Mouse (Mus musculus) T-helper 1 cell (primary cell): ENCODE data around the gene Wbp2.

Experiments used
- in situ Hi-C: fragments of 300-600 bp; cut with MboI, MseI; formaldehyde crosslinking; loops from one replicate; pipeline ENCODE4 v1.15.1; 2025; ENCODE audit warnings: high pct_unique_total_duplicates

Wbp2 gene

GRCm38 (mm10) chr11:116065345-116065744 lies 21.4 kb downstream of the Wbp2 start:
- in situ Hi-C loops = no loop called here

- in situ Hi-C loops = no loop called here
These were observed 22.5 kb downstream of the Wbp2 start for GRCm38 (mm10) chr11:116064187-116064867.

DNA sequence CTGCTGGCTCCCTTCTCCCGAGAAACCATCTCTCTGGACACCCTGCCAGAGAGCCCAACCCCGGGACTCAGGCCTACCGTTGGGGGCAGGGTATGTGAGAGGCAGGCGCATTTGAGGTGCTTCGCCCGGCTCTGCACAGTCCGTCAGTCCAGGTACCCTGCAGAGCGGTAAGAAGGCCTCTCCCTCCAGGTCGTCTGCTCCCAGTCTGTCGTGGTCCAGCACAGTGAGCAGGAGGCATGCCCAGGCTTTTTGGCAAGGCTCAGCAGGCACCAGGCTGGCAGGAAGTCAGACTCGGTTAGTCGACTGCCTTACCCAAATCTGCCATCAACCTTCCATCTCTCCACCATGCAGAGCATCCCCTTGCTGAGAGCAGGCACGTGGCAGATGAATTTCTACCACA lies 23.2 kb downstream of the Wbp2 start:
- in situ Hi-C loops = no loop called here

GRCm38 (mm10) chr11:116062521-116062920 lies 24.3 kb downstream of the Wbp2 start:
- in situ Hi-C loops = no loop called here

- in situ Hi-C loops = no loop called here
These were observed 25.0 kb downstream of the Wbp2 start for GRCm38 (mm10) chr11:116061641-116062415.

- in situ Hi-C loops = no loop called here
These were observed 26.2 kb downstream of the Wbp2 start for GRCm38 (mm10) chr11:116060596-116060995.

GRCm38 (mm10) chr11:116059691-116060025 lies 27.1 kb downstream of the Wbp2 start:
- in situ Hi-C loops = no loop called here

DNA sequence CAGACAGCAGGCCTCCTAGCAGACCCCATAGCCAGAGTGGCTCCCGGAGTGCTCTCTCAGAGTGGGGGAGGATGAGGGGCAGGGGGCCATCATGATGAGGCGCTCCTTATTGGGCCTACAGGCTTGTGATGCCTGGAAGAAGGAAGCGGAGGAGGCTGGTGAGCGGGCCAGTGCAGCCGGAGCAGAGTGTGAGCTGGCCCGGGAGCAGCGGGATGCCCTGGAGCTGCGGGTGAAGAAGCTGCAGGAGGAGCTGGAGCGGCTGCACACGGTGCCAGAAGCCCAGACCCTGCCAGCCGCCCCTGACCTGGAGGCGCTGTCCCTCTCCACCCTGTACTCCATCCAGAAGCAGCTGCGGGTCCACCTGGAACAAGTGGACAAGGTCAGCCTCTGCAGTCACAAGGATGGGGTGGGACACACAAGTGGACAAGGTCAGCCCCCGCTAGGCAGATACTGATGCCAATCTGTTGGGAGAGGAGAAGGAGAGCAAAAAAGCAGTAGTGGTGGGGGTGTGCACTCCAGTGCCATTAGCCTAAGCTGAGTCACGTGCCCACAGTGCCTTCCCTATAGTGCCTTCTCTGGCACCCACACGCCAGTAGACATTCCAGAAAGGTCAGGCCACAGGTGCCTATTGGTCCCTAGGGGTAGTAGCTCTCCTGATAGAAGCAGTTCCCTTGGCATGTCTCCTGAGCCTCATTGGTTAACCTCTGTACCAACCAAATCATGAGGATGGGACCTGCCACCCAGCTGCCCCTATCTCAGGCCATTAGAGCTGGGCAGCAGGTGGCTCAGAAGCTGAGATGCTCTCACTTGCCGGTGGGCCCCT lies 27.7 kb downstream of the Wbp2 start:
- in situ Hi-C loops = no loop called here

DNA sequence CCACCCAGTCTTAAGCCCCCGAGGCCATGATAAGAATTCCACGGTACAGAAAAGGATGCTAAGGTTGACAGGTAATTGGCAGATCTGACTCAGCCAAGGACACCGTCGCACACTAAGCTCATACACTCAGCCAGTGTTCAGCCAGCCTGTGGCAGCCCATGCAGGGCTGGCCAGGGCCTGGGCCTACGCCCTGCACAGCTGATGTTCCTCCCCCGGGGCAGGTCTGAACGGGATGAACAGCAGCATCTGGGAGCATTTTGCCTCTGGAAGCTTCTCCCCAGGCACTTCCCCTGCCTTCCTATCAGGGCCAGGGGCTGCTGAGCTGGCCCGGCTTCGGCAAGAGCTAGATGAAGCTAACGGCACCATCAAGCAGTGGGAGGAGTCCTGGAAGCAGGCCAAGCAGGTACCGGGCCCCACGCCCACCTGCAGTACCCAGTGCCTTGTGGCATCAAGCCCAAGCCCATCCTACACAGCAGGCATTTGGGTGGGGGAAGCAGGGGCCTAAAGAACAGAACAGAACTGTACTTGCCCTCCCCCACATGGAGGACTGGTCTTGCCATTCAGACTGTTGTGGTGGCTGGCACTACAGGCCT lies 28.7 kb downstream of the Wbp2 start:
- in situ Hi-C loops = no loop called here

GRCm38 (mm10) chr11:116057237-116057881 lies 29.4 kb downstream of the Wbp2 start:
- in situ Hi-C loops = no loop called here

GRCm38 (mm10) chr11:116055873-116056272 lies 30.9 kb downstream of the Wbp2 start:
- in situ Hi-C loops = no loop called here

DNA sequence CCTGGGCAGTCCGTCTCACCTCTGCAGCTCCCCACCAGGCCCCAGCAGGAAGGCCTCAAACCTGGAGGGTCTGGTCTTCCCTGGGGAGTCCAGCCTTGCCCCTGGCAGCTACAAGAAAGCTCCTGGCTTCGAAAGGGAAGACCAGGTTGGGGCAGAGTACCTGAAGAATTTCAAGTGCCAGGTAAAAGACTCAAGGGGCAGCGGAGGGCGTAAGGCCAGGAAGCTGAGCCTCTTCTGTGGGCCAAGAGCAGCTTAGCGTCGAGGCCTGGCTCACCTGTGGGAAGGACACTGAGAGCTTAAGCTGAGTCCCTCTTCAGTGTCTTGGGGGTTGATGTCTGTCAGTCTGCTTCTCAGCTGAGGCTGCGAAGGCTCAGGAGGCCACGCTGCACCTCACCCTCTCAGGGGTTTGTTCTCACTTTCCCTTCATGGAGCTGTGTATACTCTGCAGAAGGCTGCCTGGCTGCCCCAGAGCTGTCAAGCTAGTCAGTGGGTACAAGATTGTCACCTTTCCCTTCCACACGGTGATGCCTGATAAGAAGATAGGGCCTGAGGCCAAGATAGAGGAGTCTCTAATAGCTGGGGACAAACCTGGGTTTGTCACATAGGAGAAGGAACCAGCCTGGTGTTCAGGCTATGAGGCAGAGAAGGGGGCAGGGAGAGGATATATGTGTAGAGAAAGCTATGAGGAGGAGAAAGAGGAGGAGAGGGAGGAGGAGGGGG lies 33.1 kb downstream of the Wbp2 start:
- in situ Hi-C loops = no loop called here

DNA sequence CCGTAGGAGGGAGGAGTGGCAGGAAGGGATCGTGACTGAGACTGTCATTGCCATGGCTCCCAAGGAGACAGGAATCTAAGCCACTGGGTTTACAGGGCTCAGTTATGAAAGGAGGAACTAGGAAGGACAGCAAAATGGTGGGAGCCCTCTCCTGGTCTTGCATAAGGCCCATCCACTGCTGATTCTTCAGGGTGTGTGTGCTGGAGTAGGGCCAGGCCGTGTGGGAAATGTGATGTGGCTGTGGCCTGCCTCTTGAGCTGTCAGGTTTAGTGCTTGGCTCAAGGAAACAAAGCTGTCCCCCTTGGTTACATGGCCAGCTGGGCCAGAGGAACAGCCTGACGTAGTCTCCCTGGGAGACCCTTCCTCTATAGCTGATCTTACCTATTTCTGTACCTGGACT lies 36.6 kb downstream of the Wbp2 start:
- in situ Hi-C loops = no loop called here

- in situ Hi-C loops = no loop called here
These were observed 37.2 kb downstream of the Wbp2 start for GRCm38 (mm10) chr11:116049610-116050009.

- in situ Hi-C loops = no loop called here
These were observed 41.6 kb downstream of the Wbp2 start for GRCm38 (mm10) chr11:116045173-116045572.

DNA sequence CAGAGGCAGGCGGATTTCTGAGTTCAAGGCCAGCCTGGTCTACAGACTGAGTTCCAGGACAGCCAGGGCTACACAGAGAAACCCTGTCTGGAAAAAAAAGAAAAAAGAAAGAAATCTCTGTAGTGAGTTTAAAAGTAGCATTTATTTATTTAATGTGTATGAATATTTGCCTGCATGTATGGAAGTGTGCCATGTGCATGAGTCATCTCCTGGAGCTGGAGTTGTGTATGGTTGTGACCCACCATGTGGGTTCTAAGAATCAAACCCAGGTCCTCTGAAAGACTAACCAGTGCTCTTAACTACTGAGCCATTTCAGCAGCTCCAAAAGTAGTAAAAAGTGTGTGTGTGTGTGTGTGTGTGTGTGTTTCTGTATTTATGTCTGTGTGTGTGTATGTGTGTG lies 43.5 kb downstream of the Wbp2 start:
- in situ Hi-C loops = no loop called here

DNA sequence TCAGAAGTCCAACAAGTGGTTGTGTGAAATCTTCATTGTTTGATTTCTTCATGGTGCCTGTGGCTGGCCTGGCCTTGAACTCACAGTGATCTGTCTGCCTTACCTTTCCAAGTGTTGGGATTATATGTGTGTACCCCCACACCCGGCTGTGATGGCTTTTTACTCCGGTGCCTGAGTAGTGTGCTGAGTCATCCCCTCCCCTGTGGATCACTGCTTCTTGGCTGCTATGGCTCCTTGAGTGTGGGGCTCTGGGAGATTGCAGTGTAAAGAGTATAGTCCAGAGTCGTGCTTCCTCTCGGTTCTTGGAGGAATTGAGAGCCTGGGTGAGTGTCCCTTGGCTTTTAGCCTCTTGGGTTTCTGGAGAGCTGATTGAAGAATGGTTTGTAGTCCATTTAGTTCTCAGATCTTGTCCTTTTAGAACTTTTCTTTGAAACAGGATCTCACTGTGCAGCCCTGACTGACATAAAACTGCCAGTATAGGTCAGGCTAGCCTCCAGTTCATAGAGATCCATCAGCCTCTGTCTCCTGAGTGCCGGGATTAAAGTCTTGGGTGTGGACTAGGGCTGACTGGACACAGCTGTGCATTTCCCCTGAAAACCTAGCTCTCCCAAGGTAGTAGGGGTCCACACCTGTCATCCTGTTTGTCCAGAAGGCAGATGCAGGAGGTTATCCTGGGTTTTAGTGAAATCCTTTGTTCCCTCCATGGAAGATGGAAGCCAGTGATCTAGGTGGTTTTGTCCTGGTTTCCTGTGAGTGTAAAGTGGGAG lies 44.2 kb downstream of the Wbp2 start:
- in situ Hi-C loops = no loop called here

DNA sequence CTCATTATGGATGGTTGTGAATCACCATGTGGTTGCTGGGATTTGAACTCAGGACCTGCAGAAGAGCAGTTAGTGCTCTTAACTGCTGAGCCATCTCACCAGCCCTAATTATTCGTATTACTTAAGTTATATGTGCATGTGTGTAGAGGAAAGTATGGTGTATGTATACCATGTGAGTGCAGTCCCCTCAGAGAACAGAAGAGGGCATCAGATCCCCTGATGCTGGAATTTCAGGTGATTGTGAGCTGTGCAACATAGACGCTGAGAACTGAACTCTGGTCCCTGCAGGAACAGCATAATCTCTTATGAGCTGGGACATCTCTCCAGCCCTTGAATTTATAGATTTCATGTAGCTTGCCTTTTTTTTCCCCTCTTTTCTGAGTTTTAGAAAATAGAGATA lies 45.0 kb downstream of the Wbp2 start:
- in situ Hi-C loops = no loop called here

GRCm38 (mm10) chr11:116040593-116040992 lies 46.2 kb downstream of the Wbp2 start:
- in situ Hi-C loops = no loop called here

DNA sequence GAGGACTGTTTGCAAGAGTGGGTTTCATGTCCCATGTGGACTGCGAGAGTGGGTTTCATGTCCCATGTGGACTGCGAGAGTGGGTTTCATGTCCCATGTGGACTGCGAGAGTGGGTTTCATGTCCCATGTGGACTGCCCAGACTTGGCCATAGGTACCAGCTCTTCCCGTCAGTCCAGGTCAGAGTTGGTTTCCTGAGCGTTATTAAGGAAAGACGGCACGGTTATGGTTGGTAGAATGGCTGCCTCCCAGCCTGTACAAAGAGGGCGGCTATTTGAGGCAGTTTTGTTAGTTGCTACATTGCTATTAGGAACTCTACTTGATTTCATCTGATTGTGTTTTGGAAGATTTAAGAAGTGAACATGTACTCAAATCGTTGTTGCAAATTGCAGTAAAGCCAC lies 49.0 kb downstream of the Wbp2 start:
- in situ Hi-C loops = no loop called here
